Mouse (Mus musculus) c-Kit-positive CD71-negative TER-119-negative erythroid progenitor cells, embryonic 14.5 days (primary cell): ENCODE measurements around the gene Slc35c1.

Experiments used
- DNase-seq: peaks from one replicate; pipeline ENCODE4 v3.0.0-alpha.2; 2013; ENCODE audit warnings: low read depth

Slc35c1 gene

GRCm38 (mm10) chr2:92433578-92434374 lies 26.6 kb downstream of the Slc35c1 start, which contains the start of gene Cry2:
TSS of gene Cry2 (minus strand) at chr2:92434043.
- peak; percentile 99 for DNase-seq

GRCm38 (mm10) chr2:92432299-92433295 lies 27.7 kb downstream of the Slc35c1 start:
- no peak for DNase-seq

GRCm38 (mm10) chr2:92431611-92432179 lies 28.6 kb downstream of the Slc35c1 start:
- no peak for DNase-seq

GRCm38 (mm10) chr2:92430723-92431541 lies 29.4 kb downstream of the Slc35c1 start:
- DNase-seq = peak; percentile 31

- DNase-seq = no peak
Observed at GRCm38 (mm10) chr2:92430089-92430488, 30.2 kb downstream of the Slc35c1 start.

GRCm38 (mm10) chr2:92427882-92428281 lies 32.5 kb downstream of the Slc35c1 start:
- DNase-seq = no peak

GRCm38 (mm10) chr2:92426426-92426825 lies 33.9 kb downstream of the Slc35c1 start:
- no peak for DNase-seq

- no peak for DNase-seq
Observed at GRCm38 (mm10) chr2:92425366-92425765, 35.0 kb downstream of the Slc35c1 start.

GRCm38 (mm10) chr2:92424462-92425308 lies 35.7 kb downstream of the Slc35c1 start:
- DNase-seq = no peak

GRCm38 (mm10) chr2:92423702-92424461 lies 36.5 kb downstream of the Slc35c1 start:
- DNase-seq = no peak

GRCm38 (mm10) chr2:92423156-92423555 lies 37.2 kb downstream of the Slc35c1 start:
- no peak for DNase-seq

- DNase-seq = no peak
Observed at GRCm38 (mm10) chr2:92422388-92423135, 37.8 kb downstream of the Slc35c1 start.

GRCm38 (mm10) chr2:92421723-92422387 lies 38.5 kb downstream of the Slc35c1 start:
- no peak for DNase-seq

- no peak for DNase-seq
Observed at GRCm38 (mm10) chr2:92411705-92412104, 48.6 kb downstream of the Slc35c1 start.

- no peak for DNase-seq
Observed at GRCm38 (mm10) chr2:92408309-92409045, 51.9 kb downstream of the Slc35c1 start.

GRCm38 (mm10) chr2:92405687-92406086 lies 54.7 kb downstream of the Slc35c1 start:
- no peak for DNase-seq

- DNase-seq = no peak
Observed at GRCm38 (mm10) chr2:92404737-92405136, 55.6 kb downstream of the Slc35c1 start.
